Mouse (Mus musculus) liver, embryonic 14.5 days (tissue): ENCODE data around the gene Tet1.

ENCODE experiments used
- CTCF ChIP-seq: IDR thresholded peaks from 2 replicates; pipeline ENCODE4 v1.5.1; 2016; ENCODE audit warnings: antibody characterized with exemption, low read depth, control low read depth
- EP300 ChIP-seq: IDR thresholded peaks from 2 replicates; pipeline ENCODE4 v1.6.1; 2016; ENCODE audit warnings: antibody characterized with exemption, low read depth

GRCm38 (mm10) chr10:62843787-62844491 is 64.9 kb downstream of the Tet1 start:
- no peak for TF ChIP-seq CTCF
- no peak for TF ChIP-seq EP300
